Mouse (Mus musculus) lung, embryonic 14.5 days (tissue): ENCODE results near the gene Capn7. TPM values are rescaled to one million over a fixed set of nuclear protein-coding genes. Genes with fewer than 3 reads are reported as not detected.

ENCODE experiments used
- ATAC-seq: fragments of 200-750 bp; cut with Nextera tagmentation; 2 replicates; pipeline ENCODE4 v1.8.0; 2017; ENCODE audit warnings: mild to moderate bottlenecking, moderate TSS enrichment, moderate library complexity; ENCODE audit not compliant: insufficient read depth
- DNase-seq: peaks from one replicate; pipeline ENCODE4 v3.0.0-alpha.2; 2015
- H3K27ac ChIP-seq: fragments of 300-500 bp; sonication (generic); 2 replicates; pipeline ENCODE4 v1.5.1; 2014; ENCODE audit warnings: low read depth, mild to moderate bottlenecking, moderate library complexity
- H3K27me3 ChIP-seq: fragments of 300-500 bp; sonication (generic); 2 replicates; pipeline ENCODE4 v1.6.1; 2014; ENCODE audit warnings: low read length, control low read depth; ENCODE audit not compliant: insufficient read depth
- H3K36me3 ChIP-seq: fragments of 300-500 bp; sonication (generic); 2 replicates; pipeline ENCODE4 v1.6.1; 2014; ENCODE audit warnings: control low read depth; ENCODE audit not compliant: insufficient read depth
- H3K4me1 ChIP-seq: fragments of 300-500 bp; sonication (generic); 2 replicates; pipeline ENCODE4 v1.6.1; 2014; ENCODE audit warnings: antibody characterized with exemption, control low read depth; ENCODE audit not compliant: insufficient read depth
- H3K4me2 ChIP-seq: fragments of 300-500 bp; sonication (generic); 2 replicates; pipeline ENCODE4 v1.6.1; 2014; ENCODE audit warnings: mild to moderate bottlenecking
- H3K4me3 ChIP-seq: fragments of 300-500 bp; sonication (generic); 2 replicates; pipeline ENCODE4 v1.5.1; 2014; ENCODE audit warnings: low read depth, low read length
- H3K9ac ChIP-seq: fragments of 300-500 bp; sonication (generic); 2 replicates; pipeline ENCODE4 v1.6.1; 2014
- H3K9me3 ChIP-seq: fragments of 300-500 bp; sonication (generic); 2 replicates; pipeline ENCODE4 v1.6.1; 2016; ENCODE audit warnings: low read depth, low read length, control low read depth
- CTCF ChIP-seq: IDR thresholded peaks from 2 replicates; pipeline ENCODE4 v1.5.1; 2016; ENCODE audit warnings: antibody characterized with exemption, low read depth
- WGBS: fragments of 180-500 bp; shearing (Covaris S2); extraction: QIAGEN DNeasy Blood & Tissue Kit; methylation state at CpG from one replicate; pipeline ENCODE4 v1.1.7; 2014; 5-methylcytosine and 5-hydroxymethylcytosine counted together
- polyA plus RNA-seq: library from polyadenylated mRNA; unstranded; fragments of >200 nt; fragmentation: Nextera tagmentation; extraction: Ambion mirVana; gene quantifications from 2 replicates; pipeline ENCODE4 v1.2.1, GENCODE M21; 2014

The Capn7 gene
- polyA plus RNA-seq, 1 experiment from 2014 or later = 37.4 TPM

DNA sequence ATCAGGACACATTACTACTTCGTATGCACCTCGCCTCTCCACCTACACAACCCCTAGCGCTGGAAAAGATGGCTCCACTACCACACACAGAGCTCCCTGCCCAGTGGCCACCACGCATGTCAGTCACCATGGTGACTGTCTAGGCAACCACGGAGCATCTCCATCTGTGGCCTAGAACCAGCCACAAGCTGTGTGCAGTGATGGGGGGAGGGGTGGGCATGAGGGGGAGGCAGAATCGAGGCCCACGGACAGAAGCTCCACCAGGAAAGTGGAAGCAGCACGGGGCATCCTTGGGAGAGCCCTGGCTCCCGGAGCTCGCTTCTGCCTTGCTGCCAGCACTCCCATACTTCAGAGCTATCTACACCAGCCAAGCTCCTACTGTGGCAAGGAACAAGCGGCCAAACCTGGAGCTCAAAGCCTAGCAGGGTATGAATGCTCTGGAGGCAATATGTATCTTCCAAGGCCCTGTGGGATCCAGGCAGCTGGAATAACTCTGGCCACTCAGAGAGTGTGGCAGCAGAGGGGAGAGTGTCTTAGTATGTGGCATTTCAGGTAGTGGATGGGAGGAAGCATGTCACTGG lies 47.1 kb downstream of the Capn7 start:
- WGBS = 77% methylated on average over 11 of the region's 11 CpGs
- no peak overlapping the region for H3K9ac ChIP-seq
- TF ChIP-seq CTCF = no peak
- DNase-seq (no peak), ATAC-seq (no peak)
- H3K4me2 ChIP-seq = no peak overlapping the region
- H3K36me3 ChIP-seq = peaks cover 7% of the 10 kb centered on the region; the same call in 1 of the 2 replicates
- no peaks in the 10 kb centered on the region for H3K27me3 ChIP-seq
- H3K4me1 ChIP-seq = 0 out of 2 replicates have a peak, but pooled peaks cover 4% of the 10 kb centered on the region
- H3K4me3 ChIP-seq = no peak overlapping the region
- H3K27ac ChIP-seq = no peak overlapping the region
- no peaks in the 10 kb centered on the region for H3K9me3 ChIP-seq

DNA sequence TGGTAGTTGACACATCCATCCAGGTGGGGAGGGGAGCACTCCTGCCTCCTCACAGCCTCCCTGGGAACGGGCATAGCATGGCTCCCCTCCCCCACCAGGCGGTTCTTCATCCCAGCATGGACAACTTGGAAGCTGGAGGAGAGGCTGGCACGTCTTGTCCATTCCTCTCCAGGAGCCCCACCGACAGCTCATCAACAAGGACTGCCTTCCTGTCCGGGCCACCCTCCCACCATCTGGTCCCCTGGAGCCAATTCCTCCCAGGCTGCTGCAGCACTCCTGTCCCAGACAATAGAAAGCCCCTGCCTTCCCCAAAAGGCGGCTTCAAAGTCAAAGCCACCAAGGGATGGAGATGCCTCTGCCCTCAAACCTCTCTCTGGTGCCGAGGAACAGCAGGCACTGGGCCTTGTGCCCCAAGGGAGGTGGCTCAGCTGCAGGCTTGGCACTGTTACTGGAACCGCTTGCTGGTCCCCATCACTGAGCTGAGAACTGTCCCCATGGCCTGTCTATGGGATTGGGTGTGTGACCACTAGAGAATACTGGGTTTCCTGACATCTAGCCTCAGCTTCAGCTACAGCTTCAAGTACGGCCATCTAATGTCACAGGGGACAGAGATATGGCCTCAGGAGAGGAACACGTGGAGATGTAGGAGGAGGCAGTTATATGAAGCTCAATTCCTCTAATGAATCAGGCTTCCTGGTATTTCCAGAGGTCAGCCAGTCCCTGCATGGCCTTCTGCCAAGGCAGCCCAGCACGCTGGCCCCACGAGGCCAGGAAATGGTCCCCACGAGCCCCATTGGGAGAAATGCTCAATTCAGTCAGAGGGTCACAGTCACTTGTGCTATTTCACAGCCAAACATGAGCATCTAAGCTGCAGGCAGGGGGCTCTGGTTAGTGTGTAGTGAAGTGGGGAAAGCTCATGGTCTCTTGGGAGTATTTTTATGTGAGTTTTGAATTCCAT lies 48.2 kb downstream of the Capn7 start:
- ATAC-seq = no peak
- 0 out of 2 replicates have a peak, but pooled peaks cover 4% of the 10 kb centered on the region for H3K4me1 ChIP-seq

DNA sequence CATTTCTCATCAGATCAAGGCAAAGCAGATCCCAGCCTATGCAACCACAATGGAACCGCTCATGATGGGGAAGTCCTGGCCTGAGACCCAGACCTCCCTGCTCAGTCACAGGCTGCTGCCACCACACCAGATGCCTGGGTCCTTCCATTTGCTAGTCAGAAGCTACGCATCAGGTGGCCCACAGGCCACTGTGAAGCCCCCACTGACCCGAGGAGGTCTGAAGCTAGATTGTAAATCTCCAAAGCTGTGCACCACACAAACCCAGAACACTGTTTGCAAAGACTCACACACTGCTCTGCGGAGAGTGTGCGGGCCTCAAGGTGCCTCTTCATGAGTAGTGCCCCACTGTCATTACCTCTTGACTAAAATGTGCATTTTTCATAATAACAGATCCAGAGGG lies 49.0 kb downstream of the Capn7 start:
- H3K4me3 ChIP-seq = no peak overlapping the region
- no peaks in the 10 kb centered on the region for H3K9me3 ChIP-seq
- H3K4me2 ChIP-seq = no peak overlapping the region
- H3K4me1 ChIP-seq = 0 out of 2 replicates have a peak, but pooled peaks cover 4% of the 10 kb centered on the region
- DNase-seq (no peak), ATAC-seq (no peak)
- H3K9ac ChIP-seq = no peak overlapping the region
- H3K27ac ChIP-seq = 0 out of 2 replicates have a peak overlapping the region, but pooled peaks have one; percentile 16
- TF ChIP-seq CTCF = no peak
- H3K27me3 ChIP-seq = no peaks in the 10 kb centered on the region
- H3K36me3 ChIP-seq = 0 out of 2 replicates have a peak, but pooled peaks cover 3% of the 10 kb centered on the region
- WGBS = 91% methylated on average over 5 of the region's 5 CpGs

More for the DNA sequence above, 48.2 kb downstream of the Capn7 start:
- Histone ChIP-seq H3K27ac (0 out of 2 replicates have a peak overlapping the region, but pooled peaks have one; percentile 16), H3K4me2 (no peak overlapping the region), H3K27me3 (no peaks in the 10 kb centered on the region), H3K4me3 (no peak overlapping the region), H3K9me3 (no peaks in the 10 kb centered on the region), H3K36me3 (0 out of 2 replicates have a peak, but pooled peaks cover 3% of the 10 kb centered on the region), H3K9ac (no peak overlapping the region)
- peak; percentile 60 for DNase-seq
- WGBS = 47% methylated on average over 13 of the region's 13 CpGs
- TF ChIP-seq CTCF = no peak

DNA sequence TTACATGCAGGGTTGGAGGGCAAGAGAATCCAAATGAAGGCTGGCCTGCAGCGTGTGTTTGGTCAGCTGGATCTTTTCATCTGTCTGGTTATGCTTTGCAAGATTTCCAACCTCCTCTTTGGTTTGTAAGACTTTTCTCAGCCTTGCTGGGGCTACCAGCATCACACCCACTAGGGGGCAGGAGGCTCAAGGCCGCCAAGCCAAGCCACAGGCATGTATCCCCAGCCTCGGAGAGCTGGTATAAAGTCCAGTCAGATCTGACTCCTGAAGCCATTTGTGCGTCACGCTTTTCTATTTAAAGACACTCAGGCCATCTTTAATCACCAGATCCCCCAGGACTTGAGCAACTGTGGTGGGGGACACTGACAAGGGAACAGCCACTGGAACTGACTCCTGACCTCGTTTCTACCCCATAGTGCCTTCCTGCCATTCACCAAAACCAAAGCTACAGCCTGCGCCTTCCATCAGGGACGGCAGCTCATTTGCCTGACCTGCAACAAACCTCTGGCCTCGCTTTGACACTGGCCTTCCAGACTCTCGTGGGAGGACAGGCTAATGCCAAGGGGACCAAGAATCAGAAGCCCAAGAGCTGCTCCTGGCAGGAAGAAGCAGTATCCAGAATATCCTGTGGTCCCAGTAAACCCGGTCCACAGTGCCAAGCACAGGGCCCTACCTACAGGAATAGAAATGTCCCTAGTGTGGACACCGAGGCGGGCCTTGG lies 49.7 kb downstream of the Capn7 start:
- Histone ChIP-seq H3K9me3 (no peaks in the 10 kb centered on the region), H3K27me3 (no peaks in the 10 kb centered on the region), H3K4me2 (no peak overlapping the region), H3K9ac (no peak overlapping the region), H3K36me3 (0 out of 2 replicates have a peak, but pooled peaks cover 3% of the 10 kb centered on the region), H3K27ac (peak overlapping the region; percentile 46; the same call in 1 of the 2 replicates), H3K4me3 (no peak overlapping the region), H3K4me1 (0 out of 2 replicates have a peak, but pooled peaks cover 4% of the 10 kb centered on the region)
- peak; percentile 64 for ATAC-seq
- TF ChIP-seq CTCF = peak; percentile 94
- 38% methylated on average over 13 of the region's 13 CpGs for whole genome bisulfite sequencing
- peak; percentile 95 for DNase-seq

DNA sequence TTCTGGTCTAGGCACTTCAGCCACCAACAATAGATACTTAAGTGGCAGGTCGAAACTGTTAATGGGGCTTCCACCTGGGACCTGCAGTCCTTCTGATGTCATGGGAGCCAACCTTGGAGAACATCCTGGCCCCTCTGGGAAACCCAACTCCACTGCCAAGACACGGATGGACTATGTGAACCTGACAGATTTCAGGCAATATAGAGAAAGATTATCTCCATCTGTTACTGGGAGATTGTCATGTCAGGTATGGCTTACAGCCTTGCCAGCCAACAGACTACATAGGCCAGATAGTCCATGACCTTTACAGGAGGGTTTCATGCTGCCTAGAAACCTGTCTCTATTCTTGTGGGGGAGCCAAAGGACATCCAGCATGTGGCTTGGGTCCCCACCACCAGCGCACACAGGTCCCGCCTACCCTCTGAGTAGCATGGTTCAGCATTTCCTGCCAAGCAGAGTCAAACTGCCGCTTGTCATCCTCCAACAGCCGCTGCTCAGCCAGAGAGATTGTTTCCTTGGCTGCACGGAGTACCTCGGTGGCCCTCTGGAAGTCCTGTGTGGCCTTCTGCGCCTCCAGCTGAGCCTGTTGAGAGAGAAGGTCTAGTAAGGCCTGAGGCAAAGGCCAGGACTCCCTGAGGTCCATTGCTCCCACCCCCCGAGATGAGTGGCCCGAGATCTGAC lies 51.0 kb downstream of the Capn7 start:
- no peak for ATAC-seq

DNA sequence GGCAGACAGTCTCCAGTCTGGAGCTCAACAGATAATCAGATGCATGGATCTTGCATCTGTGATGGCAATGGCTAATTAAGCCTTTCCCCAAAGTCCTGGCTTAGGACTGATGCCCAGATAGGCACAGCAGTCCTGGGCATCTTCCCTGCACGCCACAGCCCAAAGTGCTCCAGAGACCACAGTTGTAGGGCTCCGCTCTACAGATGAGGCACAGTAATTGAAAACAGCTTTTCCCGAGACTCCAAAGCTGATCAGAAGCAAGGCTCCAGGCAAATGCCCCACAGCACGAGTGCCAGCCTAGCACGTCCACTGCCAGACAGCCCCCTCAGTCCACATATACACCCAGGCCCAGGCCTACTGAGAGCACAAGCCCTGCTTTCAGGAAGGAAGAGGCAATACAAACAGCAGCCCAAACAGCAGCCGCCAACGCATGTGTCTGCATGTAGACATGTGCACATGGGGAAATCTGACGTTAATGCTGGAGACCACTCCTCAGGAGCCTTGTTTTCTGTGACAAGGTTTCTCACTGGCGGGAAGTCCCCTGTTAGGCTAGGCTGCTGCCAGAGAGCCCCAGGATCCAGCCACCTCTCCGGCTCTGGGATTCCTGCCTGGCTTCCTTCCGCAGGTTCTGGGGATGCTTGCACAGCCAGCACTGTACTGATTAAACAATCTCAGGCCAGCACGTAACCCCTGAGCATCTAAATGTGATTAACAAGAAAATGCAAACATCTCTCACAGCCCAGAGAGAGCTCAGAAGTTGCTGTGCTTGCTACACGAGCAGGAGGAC lies 51.8 kb downstream of the Capn7 start:
- 55% methylated on average over 13 of the region's 13 CpGs for WGBS

More for the DNA sequence above, 51.0 kb downstream of the Capn7 start:
- H3K27me3 ChIP-seq = no peaks in the 10 kb centered on the region
- no peak overlapping the region for H3K9ac ChIP-seq
- 0 out of 2 replicates have a peak, but pooled peaks cover 3% of the 10 kb centered on the region for H3K36me3 ChIP-seq
- H3K4me1 ChIP-seq = 0 out of 2 replicates have a peak, but pooled peaks cover 4% of the 10 kb centered on the region
- no peak overlapping the region for H3K4me3 ChIP-seq
- H3K27ac ChIP-seq = no peak overlapping the region
- 70% methylated on average over 11 of the region's 11 CpGs for WGBS
- no peak for DNase-seq
- H3K4me2 ChIP-seq = no peak overlapping the region
- no peaks in the 10 kb centered on the region for H3K9me3 ChIP-seq
- no peak for TF ChIP-seq CTCF

More for the DNA sequence above, 51.8 kb downstream of the Capn7 start:
- no peak overlapping the region for H3K9ac ChIP-seq
- no peaks in the 10 kb centered on the region for H3K9me3 ChIP-seq
- DNase-seq (no peak), ATAC-seq (no peak)
- H3K4me2 ChIP-seq = no peak overlapping the region
- no peak for TF ChIP-seq CTCF
- no peak overlapping the region for H3K27ac ChIP-seq
- H3K36me3 ChIP-seq = 0 out of 2 replicates have a peak, but pooled peaks cover 3% of the 10 kb centered on the region
- H3K4me3 ChIP-seq = no peak overlapping the region
- H3K27me3 ChIP-seq = no peaks in the 10 kb centered on the region
- H3K4me1 ChIP-seq = peaks cover 7% of the 10 kb centered on the region; the same call in 1 of the 2 replicates
